12 mouse cellular contexts compared by ENCODE assay signal in the genomic region with DNA sequence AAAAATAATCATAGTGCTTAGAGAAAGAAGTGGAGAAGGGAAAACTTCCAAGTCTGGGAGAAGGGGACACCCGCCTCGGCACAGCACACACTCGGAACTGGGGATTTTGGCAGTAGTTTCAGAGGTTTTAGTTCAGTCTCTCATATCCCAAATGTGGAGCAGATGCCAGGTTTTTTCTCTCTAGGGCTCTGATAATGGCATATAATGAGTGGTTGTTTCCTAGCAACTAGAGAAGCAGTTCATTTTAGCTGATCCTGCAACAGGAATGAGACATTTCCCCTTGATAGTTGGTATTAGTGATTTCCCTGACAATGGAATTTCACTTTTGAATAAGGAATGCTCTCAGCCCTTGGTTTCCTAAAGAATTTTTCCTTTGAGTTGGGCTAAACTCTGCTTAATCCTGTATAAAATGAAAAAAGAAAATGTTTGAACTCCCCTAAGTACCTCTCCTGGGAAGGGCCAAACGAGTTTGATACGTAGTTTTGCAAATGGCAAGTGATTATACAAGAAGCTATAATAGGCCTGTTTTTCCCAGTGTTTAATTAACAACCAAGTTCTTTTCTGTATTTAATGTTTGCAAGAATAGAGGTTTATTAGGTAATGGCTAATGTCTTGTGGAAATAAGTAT.
A peak's percentile ranks its signal among the peaks of the same experiment; 100 is the strongest.
DNase-seq lines count a peak whose midpoint lies in the region; ATAC-seq lines count a peak whose summit lies in the region.
"Had no signal": no experiment of that assay in that cellular context is flagged by ENCODE, and none has a peak within 500 bp of the region (broad histone marks: within the 10 kb centered on the region; RNA-seq: fewer than 3 reads in every experiment).

No protein-coding gene starts in this region.

- H3K27ac ChIP-seq in liver, embryonic 11.5 days (ENCODE audit: low read depth, low read length), result no peak overlapping the region
- no peak overlapping the region for H3K27ac ChIP-seq in liver, embryonic 12.5 days

- no peak for DNase-seq in frontal cortex, postnatal 14 days (ENCODE audit: low spot score in 2 of 2)
- peak; percentile 5 for DNase-seq in retina, postnatal 1 day
- no peak for DNase-seq in retina, embryonic 14.5 days (ENCODE audit: low spot score)
- DNase-seq in layer of hippocampus, adult 8-10 months (ENCODE audit: low spot score in 2 of 2), result peak; percentile 44 to 64
- peak; percentile 1 for DNase-seq in retina, postnatal 7 days (ENCODE audit: low read depth, low spot score)
- no peak for DNase-seq in liver, embryonic 11.5 days (ENCODE audit: low spot score)
- DNase-seq: cerebellum, adult 18-20 months; kidney, postnatal 14 days; lung, postnatal 10 days; thymus, postnatal 25 days had no signal

- 73% methylated on average over 5 of the region's 5 CpGs for WGBS in liver, embryonic 11.5 days
- WGBS in liver, embryonic 12.5 days (ENCODE audit: insufficient replicate concordance), result 74% methylated on average over 5 of the region's 5 CpGs

- H3K9ac ChIP-seq in liver, embryonic 11.5 days (ENCODE audit: low read depth, low read length), result no peak overlapping the region
- no peak overlapping the region for H3K9ac ChIP-seq in liver, embryonic 12.5 days

- peak; percentile 87 for ATAC-seq in frontal cortex, adult (ENCODE audit: low TSS enrichment)
- ATAC-seq in liver, embryonic 11.5 days (replicated peaks; ENCODE audit: low FRiP score), result no peak
- no peak for ATAC-seq in liver, embryonic 12.5 days

- H3K9me3 ChIP-seq in liver, embryonic 11.5 days (ENCODE audit: control insufficient read depth, low read length), result no peaks in the 10 kb centered on the region
- no peaks in the 10 kb centered on the region for H3K9me3 ChIP-seq in liver, embryonic 12.5 days (replicated peaks)

- no peaks in the 10 kb centered on the region for H3K36me3 ChIP-seq in liver, embryonic 11.5 days (ENCODE audit: control insufficient read depth, insufficient read depth, low read length)
- H3K36me3 ChIP-seq in liver, embryonic 12.5 days, result no peaks in the 10 kb centered on the region

- H3K27me3 ChIP-seq in liver, embryonic 11.5 days (replicated peaks; ENCODE audit: control insufficient read depth, insufficient read depth, low read length), result no peaks in the 10 kb centered on the region
- H3K27me3 ChIP-seq in liver, embryonic 12.5 days (replicated peaks), result no peaks in the 10 kb centered on the region

- no peaks in the 10 kb centered on the region for H3K4me1 ChIP-seq in liver, embryonic 11.5 days (replicated peaks; ENCODE audit: control insufficient read depth, insufficient read depth, low read length)
- no peaks in the 10 kb centered on the region for H3K4me1 ChIP-seq in liver, embryonic 12.5 days

- no peak overlapping the region for H3K4me2 ChIP-seq in liver, embryonic 11.5 days
- no peak overlapping the region for H3K4me2 ChIP-seq in liver, embryonic 12.5 days

- H3K4me3 ChIP-seq in liver, embryonic 11.5 days (ENCODE audit: low read depth, low read length), result no peak overlapping the region
- no peak overlapping the region for H3K4me3 ChIP-seq in liver, embryonic 12.5 days

Comparison
In these comparisons a context has a peak if more than half of its experiments do, and no peak if none do; other contexts are left out.
1. DNase-seq: peak in retina, postnatal 1 day (single experiment), layer of hippocampus, adult 8-10 months (2 of 2) and retina, postnatal 7 days (single experiment); none in frontal cortex, postnatal 14 days (0 of 2), retina, embryonic 14.5 days (single experiment) and liver, embryonic 11.5 days (single experiment).